Comparison of ENCODE assay signal across 28 mouse cellular contexts in genomic region chr15:62099683-62100082, GRCm38 (mm10).
DNase-seq lines count a peak whose midpoint lies in the region; ATAC-seq and TF ChIP-seq lines count a peak whose summit lies in the region.
"Had no signal": no experiment of that assay in that cellular context is flagged by ENCODE, and none has a peak within 500 bp of the region (broad histone marks: within the 10 kb centered on the region; RNA-seq: fewer than 3 reads in every experiment).

No protein-coding gene starts in this region.

- no peaks in the 10 kb centered on the region for H3K27me3 ChIP-seq in heart, embryonic 13.5 days (replicated peaks)
- H3K27me3 ChIP-seq in G1E (ENCODE audit: insufficient read depth, low read length): no peaks in the 10 kb centered on the region
- no peaks in the 10 kb centered on the region for H3K27me3 ChIP-seq in liver, embryonic 12.5 days (replicated peaks)
- H3K27me3 ChIP-seq in liver, postnatal 0 days (ENCODE audit: insufficient read depth, low read length): no peaks in the 10 kb centered on the region
- H3K27me3 ChIP-seq: embryonic facial prominence, embryonic 15.5 days; forebrain, embryonic 13.5 days had no signal

- TF ChIP-seq POLR2A in lung, adult 2 months (IDR thresholded peaks at IDR 0.05; ENCODE audit: borderline replicate concordance, extremely low read depth, low read depth, low read length): no peak

- H3K9me3 ChIP-seq in heart, embryonic 13.5 days: peaks cover 9% of the 10 kb centered on the region
- peaks cover 5% of the 10 kb centered on the region for H3K9me3 ChIP-seq in G1E (replicated peaks)
- H3K9me3 ChIP-seq in liver, embryonic 12.5 days (replicated peaks): 0 out of 2 replicates have a peak, but pooled peaks cover 4% of the 10 kb centered on the region
- H3K9me3 ChIP-seq in liver, postnatal 0 days (ENCODE audit: low read length): no peaks in the 10 kb centered on the region
- H3K9me3 ChIP-seq: embryonic facial prominence, embryonic 15.5 days; forebrain, embryonic 13.5 days had no signal

- peaks cover 24% of the 10 kb centered on the region for H3K4me1 ChIP-seq in heart, embryonic 13.5 days
- peaks cover 57% of the 10 kb centered on the region for H3K4me1 ChIP-seq in G1E (ENCODE audit: insufficient read depth, low read depth, low read length)
- H3K4me1 ChIP-seq in liver, embryonic 12.5 days: peaks cover 65% of the 10 kb centered on the region
- H3K4me1 ChIP-seq in liver, postnatal 0 days (ENCODE audit: insufficient read depth): peaks cover 17% of the 10 kb centered on the region
- H3K4me1 ChIP-seq in lung, adult 2 months (ENCODE audit: control insufficient read depth, insufficient read depth, low read length): peaks cover under 1% of the 10 kb centered on the region
- H3K4me1 ChIP-seq: forebrain, embryonic 13.5 days; limb, embryonic 12.5 days had no signal

- H3K4me3 ChIP-seq in heart, embryonic 13.5 days: no peak overlapping the region
- H3K4me3 ChIP-seq in G1E (ENCODE audit: low read depth, low read length): peak overlapping the region; percentile 60; the same call in 1 of the 2 replicates
- no peak overlapping the region for H3K4me3 ChIP-seq in liver, embryonic 12.5 days
- H3K4me3 ChIP-seq in liver, postnatal 0 days (ENCODE audit: low read depth, low read length): no peak overlapping the region
- H3K4me3 ChIP-seq in lung, adult 2 months (replicated peaks; ENCODE audit: extremely low read depth, low read depth, low read length): no peak overlapping the region
- H3K4me3 ChIP-seq: embryonic facial prominence, embryonic 10.5 days; embryonic facial prominence, embryonic 15.5 days; forebrain, embryonic 13.5 days; left cerebral cortex, adult 2 months; limb, embryonic 12.5 days; neural tube, embryonic 13.5 days had no signal

- no peak for TF ChIP-seq EP300 in liver, postnatal 0 days (IDR thresholded peaks at IDR 0.05; ENCODE audit: low read depth)

- H3K4me2 ChIP-seq in heart, embryonic 13.5 days: peak overlapping the region; percentile 53
- H3K4me2 ChIP-seq in liver, embryonic 12.5 days: peak overlapping the region; percentile 67
- H3K4me2 ChIP-seq in liver, postnatal 0 days (ENCODE audit: low read depth, low read length): no peak overlapping the region
- H3K4me2 ChIP-seq: embryonic facial prominence, embryonic 15.5 days; forebrain, embryonic 13.5 days; hindbrain, embryonic 14.5 days; limb, embryonic 12.5 days; midbrain, embryonic 11.5 days; neural tube, embryonic 13.5 days had no signal

- no peak for TF ChIP-seq CTCF in G1E (IDR thresholded peaks at IDR 0.05; ENCODE audit: low read depth, low read length)
- no peak for TF ChIP-seq CTCF in liver, postnatal 0 days (IDR thresholded peaks at IDR 0.05; ENCODE audit: low read depth)
- no peak for TF ChIP-seq CTCF in lung, adult 2 months (IDR thresholded peaks at IDR 0.05; ENCODE audit: insufficient read depth, low read length)

- no peak for ATAC-seq in heart, embryonic 13.5 days (ENCODE audit: extremely low read depth, insufficient number of reproducible peaks, low FRiP score, low TSS enrichment)
- peak; percentile 52 for ATAC-seq in G1E (ENCODE audit: extremely low read depth, insufficient number of reproducible peaks, low FRiP score, poor library complexity, severe bottlenecking)
- peak; percentile 79 for ATAC-seq in liver, embryonic 12.5 days
- ATAC-seq in liver, postnatal 0 days: peak; percentile 55
- ATAC-seq: CD4-positive, CD25-positive, alpha-beta regulatory T cell, adult 4 months; forebrain, embryonic 13.5 days; inflammation-experienced regulatory T-cells, adult 6 months had no signal

- intact Hi-C loops in heart, postnatal 10 days (cut with DNase I): no loop called here

- no peak overlapping the region for H3K27ac ChIP-seq in heart, embryonic 13.5 days (replicated peaks)
- H3K27ac ChIP-seq in liver, embryonic 12.5 days: peak overlapping the region; percentile 87
- H3K27ac ChIP-seq in liver, postnatal 0 days (ENCODE audit: low read depth): peak overlapping the region; percentile 48; the same call in 1 of the 2 replicates
- H3K27ac ChIP-seq: embryonic facial prominence, embryonic 15.5 days; forebrain, embryonic 13.5 days; hindbrain, embryonic 14.5 days; left cerebral cortex, adult 2 months; limb, embryonic 12.5 days; neural tube, embryonic 13.5 days had no signal

- H3K9ac ChIP-seq in heart, embryonic 13.5 days: no peak overlapping the region
- H3K9ac ChIP-seq in liver, embryonic 12.5 days: 0 out of 2 replicates have a peak overlapping the region, but pooled peaks have one; percentile 30
- H3K9ac ChIP-seq in liver, postnatal 0 days (replicated peaks): no peak overlapping the region
- H3K9ac ChIP-seq: embryonic facial prominence, embryonic 15.5 days; forebrain, embryonic 13.5 days; hindbrain, embryonic 14.5 days; limb, embryonic 12.5 days; neural tube, embryonic 13.5 days had no signal

- no peak for DNase-seq in heart, postnatal 10 days
- peak; percentile 23 for DNase-seq in G1E (ENCODE audit: low spot score)
- no peak for DNase-seq in liver, postnatal 0 days
- no peak for DNase-seq in lung, postnatal 36 days
- DNase-seq in lung, adult 2 months: no peak
- DNase-seq: adrenal gland, adult 8-10 months; cerebellum, adult 8-10 months; cerebellum, postnatal 25 days; gastrocnemius, postnatal 10 days; kidney, adult 11 months; kidney, postnatal 14 days; lung, adult 18-20 months; lung, postnatal 10 days; right cerebral cortex, postnatal 4 days; thymus, adult 2 months; thymus, postnatal 36 days had no signal

- peaks cover 2% of the 10 kb centered on the region; the same call in 1 of the 2 replicates for H3K36me3 ChIP-seq in heart, embryonic 13.5 days
- peaks cover 9% of the 10 kb centered on the region for H3K36me3 ChIP-seq in G1E (replicated peaks)
- peaks cover 16% of the 10 kb centered on the region for H3K36me3 ChIP-seq in liver, embryonic 12.5 days
- no peaks in the 10 kb centered on the region for H3K36me3 ChIP-seq in liver, postnatal 0 days (replicated peaks; ENCODE audit: insufficient read depth, low read length)
- H3K36me3 ChIP-seq: embryonic facial prominence, embryonic 15.5 days; limb, embryonic 12.5 days; neural tube, embryonic 13.5 days had no signal

- WGBS in heart, embryonic 13.5 days: 53% methylated on average over 6 of the region's 6 CpGs
- WGBS in liver, embryonic 12.5 days (ENCODE audit: insufficient replicate concordance): 39% methylated on average over 6 of the region's 6 CpGs
- 66% methylated on average over 6 of the region's 6 CpGs for WGBS in liver, postnatal 0 days (ENCODE audit: insufficient replicate concordance)
- WGBS in lung, adult 2 months: 72% methylated on average over 6 of the region's 6 CpGs
